Mouse (Mus musculus) liver, adult 2 months (tissue): ENCODE results near the gene Mrpl41.

ENCODE experiments used
- CTCF ChIP-seq: fragments of 200-500 bp; IDR thresholded peaks from 2 replicates; pipeline ENCODE4 v1.5.1; 2011; ENCODE audit warnings: low read depth, low read length, control low read depth
- POLR2A ChIP-seq: fragments of 200-500 bp; IDR thresholded peaks from 2 replicates; pipeline ENCODE4 v1.6.1; 2011; ENCODE audit warnings: low read length, control low read depth; ENCODE audit not compliant: insufficient read depth; ENCODE audit errors: extremely low read depth

GRCm38 (mm10) chr2:25022678-25023077 lies 47.8 kb upstream of the Mrpl41 start:
- TF ChIP-seq CTCF = no peak
- TF ChIP-seq POLR2A = no peak
